Mouse (Mus musculus): ENCODE results near the gene Tmem108.

Gene Tmem108

GRCm38 (mm10) chr9:103761647-103762084, at the start of gene Tmem108:
Gene Tmem108 (minus strand): TSS chr9:103761837.
- peak; percentile 65 for DNase-seq (ENCODE audit: low spot score)

DNA sequence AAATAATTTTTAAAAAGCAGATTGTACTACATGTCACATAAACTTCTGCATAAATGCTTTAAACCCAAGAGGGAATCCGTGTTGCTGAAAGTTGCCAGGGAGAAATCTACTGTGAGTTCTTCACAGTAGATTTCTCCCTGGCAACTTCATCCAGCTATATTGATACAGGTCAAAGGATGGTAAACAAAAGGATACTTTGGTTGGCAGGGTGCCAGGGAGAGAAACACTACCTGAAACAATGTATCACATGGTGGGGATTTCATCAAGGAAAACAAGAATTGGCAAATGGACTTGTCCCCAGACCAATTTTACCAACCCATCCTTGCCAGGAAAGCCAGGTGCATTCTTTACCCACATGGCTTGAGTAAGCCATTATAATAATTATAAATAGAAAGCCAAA, 27.4 kb upstream of the Tmem108 start:
- DNase-seq (ENCODE audit: low spot score), result no peak

- DNase-seq (ENCODE audit: low spot score), result no peak
Observed at GRCm38 (mm10) chr9:103784156-103784555, 22.5 kb upstream of the Tmem108 start.

- DNase-seq (ENCODE audit: low spot score), result no peak
Observed at GRCm38 (mm10) chr9:103783276-103783675, 21.6 kb upstream of the Tmem108 start.

GRCm38 (mm10) chr9:103782306-103782705, 20.7 kb upstream of the Tmem108 start:
- DNase-seq (ENCODE audit: low spot score), result no peak

GRCm38 (mm10) chr9:103781407-103781806, 19.8 kb upstream of the Tmem108 start:
- no peak for DNase-seq (ENCODE audit: low spot score)

- DNase-seq (ENCODE audit: low spot score), result no peak
Observed at GRCm38 (mm10) chr9:103780598-103780997, 19.0 kb upstream of the Tmem108 start.

- no peak for DNase-seq (ENCODE audit: low spot score)
Observed at GRCm38 (mm10) chr9:103778185-103778584, 16.5 kb upstream of the Tmem108 start.

DNA sequence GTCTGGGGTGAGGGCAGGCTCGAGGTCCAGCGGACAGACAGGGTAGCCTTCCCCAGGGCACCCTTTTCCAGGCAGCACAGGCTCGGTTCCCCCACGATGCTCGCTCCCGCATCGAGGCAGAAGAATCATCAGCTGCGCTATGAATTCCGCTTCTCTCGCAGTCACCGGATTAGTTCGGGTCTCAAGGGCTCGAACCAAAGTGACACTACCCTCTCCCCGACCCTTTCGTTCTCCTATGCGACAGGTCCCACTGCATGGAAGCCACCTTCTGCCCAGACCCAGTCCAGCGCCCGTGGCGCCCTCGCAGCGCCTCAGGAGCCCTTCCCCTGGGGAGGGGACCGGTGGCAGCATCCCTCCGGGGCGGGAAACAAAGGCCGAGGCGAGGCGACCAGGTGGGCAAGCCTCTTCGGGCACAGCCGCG, 476 bp downstream of the Tmem108 start:
- DNase-seq (ENCODE audit: low spot score), result peak; percentile 6

GRCm38 (mm10) chr9:103760356-103760755, 1.3 kb downstream of the Tmem108 start:
- DNase-seq (ENCODE audit: low spot score), result no peak

DNA sequence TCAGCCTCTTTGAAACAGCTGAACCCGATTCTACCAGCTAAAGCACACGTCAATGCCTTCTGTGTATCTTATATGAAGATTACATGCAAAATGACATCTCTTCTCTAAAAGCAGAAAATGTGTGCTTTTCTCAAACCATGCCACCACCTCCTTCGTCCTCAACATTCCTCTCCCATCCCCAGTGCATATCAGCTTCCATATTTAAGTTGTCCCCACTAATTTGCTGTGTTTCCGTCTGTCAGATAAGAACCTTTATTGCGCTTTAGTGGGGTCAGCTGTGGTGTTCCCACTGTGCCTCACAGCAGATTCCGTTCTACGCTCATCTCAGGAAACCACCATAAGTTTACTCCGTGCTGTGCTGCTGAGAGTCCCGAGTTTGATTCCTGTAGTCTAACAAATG, 1.8 kb downstream of the Tmem108 start:
- no peak for DNase-seq (ENCODE audit: low spot score)

DNA sequence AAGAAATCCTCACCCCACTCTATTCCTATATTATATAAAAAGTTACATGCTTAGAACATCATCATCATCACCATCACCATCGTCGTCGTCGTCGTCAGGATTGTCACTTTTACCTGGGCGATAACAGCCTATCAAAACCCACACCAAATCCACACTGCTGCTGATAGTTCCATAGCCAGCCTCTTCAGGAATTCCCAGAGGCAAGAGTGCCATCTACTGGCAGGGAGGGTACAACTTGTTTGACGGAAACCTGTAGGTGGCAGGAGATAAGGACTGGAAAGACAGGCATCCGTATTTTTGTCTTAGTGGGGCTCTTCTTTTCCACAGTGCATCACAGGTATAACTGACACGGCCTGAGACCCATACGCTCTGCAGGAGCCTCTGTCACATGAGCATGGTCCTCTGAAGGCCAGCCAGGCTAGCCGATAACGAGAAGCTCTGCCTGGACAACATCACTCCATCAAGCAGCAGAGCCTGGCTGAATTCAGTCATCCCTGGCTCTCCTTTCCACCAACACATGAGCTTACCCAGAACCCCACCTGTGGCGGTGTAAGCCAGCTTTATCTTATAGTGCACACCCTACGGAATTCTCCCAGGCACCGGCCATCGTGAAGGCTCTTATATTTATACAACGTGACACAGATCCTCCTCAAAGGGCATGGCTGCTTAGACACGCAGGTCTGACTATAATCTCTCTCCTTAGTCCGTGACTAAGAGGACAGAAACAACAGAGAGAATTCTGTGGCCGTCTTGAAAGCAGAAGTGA, 2.5 kb downstream of the Tmem108 start:
- peak; percentile 64 for DNase-seq (ENCODE audit: low spot score)

GRCm38 (mm10) chr9:103758246-103758645, 3.4 kb downstream of the Tmem108 start:
- no peak for DNase-seq (ENCODE audit: low spot score)

GRCm38 (mm10) chr9:103752618-103753017, 9.0 kb downstream of the Tmem108 start:
- no peak for DNase-seq (ENCODE audit: low spot score)

DNA sequence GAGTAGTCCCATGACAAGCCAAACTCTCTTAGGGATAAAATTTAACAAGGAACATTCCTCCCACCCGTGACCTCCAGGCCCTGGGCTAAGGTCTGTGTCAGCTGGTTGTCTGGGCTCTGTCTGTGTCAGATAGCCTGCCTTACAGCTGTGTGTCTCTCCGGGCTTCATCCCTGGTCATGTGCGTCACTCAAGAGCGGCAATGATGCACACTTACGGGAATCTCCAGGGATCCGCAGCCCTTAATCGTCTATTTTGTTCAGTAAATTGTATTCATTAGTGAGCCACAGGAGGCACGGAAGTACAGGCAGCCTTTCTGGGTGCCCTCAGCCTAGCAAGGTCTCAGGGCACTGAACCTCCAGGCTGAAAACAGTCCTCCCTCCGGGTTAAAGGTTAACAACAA, 10.1 kb downstream of the Tmem108 start:
- DNase-seq (ENCODE audit: low spot score), result no peak

DNA sequence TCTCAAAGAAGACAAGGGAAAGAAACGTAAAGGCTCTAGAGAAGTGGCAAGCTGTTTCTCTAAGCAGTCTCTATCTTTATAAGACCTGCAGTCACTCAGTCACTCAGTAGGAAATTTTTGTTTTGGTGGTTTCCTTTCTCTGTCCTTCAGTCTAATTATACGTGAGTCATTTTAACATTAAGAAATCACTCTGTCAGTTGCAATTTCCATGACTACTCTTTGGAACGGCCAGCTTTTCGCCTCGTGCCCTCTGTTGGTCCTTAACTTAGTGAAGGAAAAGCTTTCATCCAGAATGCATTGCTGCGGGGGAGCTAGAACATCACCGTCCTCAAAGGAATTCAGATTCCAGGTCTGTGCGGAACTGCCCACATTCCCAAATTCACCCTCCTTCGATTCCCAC, 11.1 kb downstream of the Tmem108 start:
- DNase-seq (ENCODE audit: low spot score), result no peak

DNA sequence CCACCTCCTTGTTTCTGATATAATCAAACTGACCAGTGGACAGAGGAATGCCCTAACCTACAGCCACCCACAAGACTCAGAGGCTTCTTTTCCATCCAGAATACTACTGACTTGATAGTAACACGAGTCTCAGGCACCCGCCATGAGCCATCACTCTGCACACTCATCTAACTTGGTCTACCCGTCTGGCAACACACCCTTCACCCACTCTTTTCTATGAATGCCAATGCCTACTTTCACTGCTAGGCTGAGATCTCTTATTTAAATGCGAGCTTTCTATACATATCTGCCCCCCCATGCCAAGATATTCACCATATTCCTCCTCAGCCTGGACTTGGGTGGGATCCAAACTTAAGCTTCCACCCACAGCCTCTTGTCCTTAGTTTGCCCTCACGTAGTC, 15.0 kb downstream of the Tmem108 start:
- no peak for DNase-seq (ENCODE audit: low spot score)

GRCm38 (mm10) chr9:103740145-103740544, 21.5 kb downstream of the Tmem108 start:
- no peak for DNase-seq (ENCODE audit: low spot score)

- DNase-seq (ENCODE audit: low spot score), result no peak
Observed at GRCm38 (mm10) chr9:103739062-103739461, 22.6 kb downstream of the Tmem108 start.

- DNase-seq (ENCODE audit: low spot score), result no peak
Observed at GRCm38 (mm10) chr9:103729716-103730115, 31.9 kb downstream of the Tmem108 start.

DNA sequence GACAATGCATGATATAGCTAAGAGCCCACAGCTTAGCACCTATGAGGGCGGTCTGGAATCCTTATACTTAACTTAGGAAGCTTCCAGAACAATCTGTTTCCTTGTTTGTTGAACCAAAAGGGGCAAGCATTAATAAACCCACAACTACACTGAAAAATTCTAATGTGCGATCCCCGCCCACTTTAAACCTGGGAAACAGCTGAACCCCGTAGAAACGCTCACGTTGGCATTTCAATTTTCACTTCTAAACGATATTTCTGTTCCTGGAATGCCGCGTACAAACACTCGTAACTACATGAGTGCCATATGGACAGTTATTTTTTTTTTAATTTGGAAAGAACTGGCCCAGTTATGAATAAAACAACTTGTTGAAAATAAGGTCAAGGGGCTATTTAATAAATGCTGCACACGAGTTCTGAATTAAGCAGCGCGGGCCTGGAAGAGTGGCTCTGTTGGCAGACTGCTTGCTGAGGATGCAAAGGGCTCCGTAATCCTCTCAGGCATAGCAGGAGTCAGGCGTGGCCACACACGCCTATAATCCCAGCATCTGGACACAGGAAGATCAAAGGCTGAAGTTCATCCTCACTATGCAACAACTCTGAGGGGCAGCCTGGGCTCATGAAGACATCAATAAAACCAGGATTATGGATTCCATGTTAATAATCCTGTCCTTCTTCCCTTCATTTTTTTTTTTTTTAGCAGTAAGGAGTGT, 34.7 kb downstream of the Tmem108 start:
- no peak for DNase-seq (ENCODE audit: low spot score)

DNA sequence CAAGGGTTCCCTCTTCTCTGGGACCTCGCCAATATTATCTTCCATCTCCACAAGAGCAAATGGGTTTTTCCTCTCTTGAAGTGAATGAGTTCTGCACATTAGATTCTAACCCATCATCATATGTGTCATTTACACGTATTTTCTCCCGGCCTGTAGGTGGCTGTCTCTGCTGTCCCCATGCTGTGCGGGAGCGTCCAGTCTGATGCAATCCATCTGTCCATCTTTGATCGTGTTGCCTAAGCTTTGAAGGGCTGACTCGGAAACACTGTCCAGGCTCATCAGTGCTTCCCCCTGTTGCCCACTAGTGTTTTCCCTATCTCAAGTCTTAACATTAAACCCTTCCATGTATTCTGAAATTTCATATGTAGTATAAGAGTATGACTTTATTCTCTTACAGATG, 36.1 kb downstream of the Tmem108 start:
- no peak for DNase-seq (ENCODE audit: low spot score)

- DNase-seq (ENCODE audit: low spot score), result no peak
Observed at GRCm38 (mm10) chr9:103721486-103721885, 40.2 kb downstream of the Tmem108 start.
